Mouse (Mus musculus): ENCODE measurements around the gene Man1c1.

The Man1c1 gene

GRCm38 (mm10) chr4:134587636-134588197 is 116.4 kb downstream of the Man1c1 start:
- in situ Hi-C loops (cut with MboI, MseI) = no loop called here

DNA sequence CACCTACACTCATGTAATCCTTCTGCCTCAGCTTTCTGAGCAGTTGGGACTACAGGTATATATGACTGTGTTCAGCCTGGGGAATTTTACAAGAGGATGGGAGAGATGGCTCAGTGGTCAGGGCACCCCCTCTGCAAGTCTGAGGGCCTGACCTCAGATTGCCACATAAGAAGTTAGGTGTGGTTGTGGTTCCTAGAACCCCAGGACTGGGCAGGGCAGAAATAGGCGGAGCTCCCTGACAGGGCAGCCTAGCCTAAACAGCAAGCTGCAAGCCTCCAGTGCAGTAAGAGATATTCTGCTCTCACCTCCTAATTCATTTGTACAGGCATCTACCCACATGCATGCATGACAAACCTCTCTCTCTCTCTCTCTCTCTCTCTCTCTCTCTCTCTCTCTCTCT is 117.5 kb downstream of the Man1c1 start:
- in situ Hi-C loops (cut with MboI, MseI) = no loop called here

DNA sequence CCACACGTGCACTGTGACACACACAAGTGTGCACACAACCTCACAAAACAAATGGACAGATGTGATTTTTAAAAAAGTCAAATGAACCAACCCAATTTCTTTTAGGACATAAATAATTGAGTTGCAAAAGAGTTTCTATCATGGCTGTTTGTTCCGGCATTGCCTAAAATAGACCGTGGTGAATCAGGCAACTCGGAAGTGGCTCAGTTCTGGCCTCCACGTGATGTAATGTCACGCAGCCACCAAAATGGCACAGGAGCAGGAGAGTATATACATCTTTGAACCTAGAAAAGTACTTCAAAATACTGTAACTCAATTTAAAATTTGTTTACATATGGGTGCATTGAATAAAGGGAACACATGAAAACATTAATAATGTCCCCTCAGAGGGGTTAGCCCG is 118.0 kb downstream of the Man1c1 start:
- in situ Hi-C loops (cut with MboI, MseI) = no loop called here

GRCm38 (mm10) chr4:134583513-134583912 is 120.6 kb downstream of the Man1c1 start:
- in situ Hi-C loops (cut with MboI, MseI) = no loop called here

DNA sequence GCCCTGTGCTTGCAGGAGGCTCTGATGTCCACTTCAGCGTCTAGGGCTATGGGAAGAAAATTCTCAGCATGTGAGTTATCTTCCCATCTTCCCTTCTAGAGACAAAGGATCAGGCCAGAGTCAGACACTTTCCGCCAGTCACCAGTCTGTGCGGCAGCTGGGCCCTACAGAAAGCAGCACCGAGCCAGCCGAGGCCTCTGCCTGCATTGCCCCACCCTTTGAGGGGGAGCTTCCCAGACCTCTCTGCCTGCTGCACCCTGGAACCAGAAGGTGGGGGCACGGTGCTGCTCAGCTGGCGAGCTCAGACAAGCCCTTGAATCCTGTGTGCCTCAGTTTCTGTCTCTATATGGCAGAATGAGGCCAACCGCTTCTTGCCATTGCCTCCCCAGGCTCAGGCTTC is 122.7 kb downstream of the Man1c1 start:
- in situ Hi-C loops (cut with MboI, MseI) = no loop called here

DNA sequence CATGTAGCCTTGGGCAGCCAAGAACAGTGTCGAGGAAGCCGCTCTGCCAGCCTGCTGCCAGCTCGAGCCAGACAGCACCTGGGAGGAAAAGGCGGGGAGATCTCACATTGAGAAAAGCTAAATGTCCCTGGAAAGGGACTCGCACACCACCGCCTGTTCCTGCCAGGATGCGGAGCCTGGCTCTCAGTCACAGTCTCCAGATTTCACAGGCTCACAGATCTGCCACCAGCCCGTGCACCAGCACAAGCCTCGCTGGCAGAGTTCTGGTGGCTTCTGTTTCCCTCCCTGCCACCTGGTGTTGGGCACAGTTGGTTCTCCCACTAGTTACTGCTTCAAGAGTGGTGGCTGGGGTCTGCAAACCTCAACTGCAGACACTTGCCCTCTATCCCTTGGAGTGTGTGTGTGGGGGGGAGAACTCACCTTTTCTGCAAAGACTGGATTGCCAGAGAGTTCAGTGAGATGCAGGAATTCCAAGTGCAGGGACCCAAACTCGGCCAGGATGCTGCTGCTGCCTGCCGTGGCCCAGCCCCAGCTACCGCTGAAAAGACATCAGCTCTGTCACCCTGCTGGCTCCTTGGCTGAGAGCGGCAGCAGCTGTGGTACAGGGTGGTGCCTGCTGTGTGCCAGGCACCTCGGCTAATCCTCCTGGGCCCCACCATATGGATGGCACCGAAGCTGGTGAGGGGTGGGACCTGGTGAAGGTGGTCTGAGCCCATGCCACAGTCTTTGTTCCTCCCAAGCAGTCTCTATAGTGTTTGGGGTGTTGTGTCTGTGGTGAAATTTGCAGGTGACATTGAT is 123.5 kb downstream of the Man1c1 start:
- in situ Hi-C loops (cut with MboI, MseI) = no loop called here

DNA sequence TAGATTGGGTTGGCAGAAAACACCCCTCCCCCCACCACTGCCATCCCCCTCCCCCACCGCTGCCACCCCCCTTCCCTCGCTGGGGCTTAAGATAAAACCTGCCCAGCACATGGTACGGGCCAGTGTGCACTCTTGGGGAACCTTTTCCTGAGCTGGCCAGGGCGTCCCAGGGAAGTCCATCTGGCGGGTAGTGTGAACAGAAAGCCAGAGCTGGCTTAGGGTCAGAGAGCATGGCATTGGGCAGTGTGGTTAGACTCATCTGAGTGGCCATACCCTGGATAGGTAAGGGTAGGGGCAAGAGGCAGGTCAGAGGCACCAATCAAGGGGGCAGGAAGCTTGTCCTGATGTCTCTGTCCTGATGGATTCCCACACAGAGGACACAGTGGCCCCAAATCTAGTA is 124.5 kb downstream of the Man1c1 start:
- in situ Hi-C loops (cut with MboI, MseI) = no loop called here

GRCm38 (mm10) chr4:134579212-134579611 is 124.9 kb downstream of the Man1c1 start:
- in situ Hi-C loops (cut with MboI, MseI) = no loop called here

DNA sequence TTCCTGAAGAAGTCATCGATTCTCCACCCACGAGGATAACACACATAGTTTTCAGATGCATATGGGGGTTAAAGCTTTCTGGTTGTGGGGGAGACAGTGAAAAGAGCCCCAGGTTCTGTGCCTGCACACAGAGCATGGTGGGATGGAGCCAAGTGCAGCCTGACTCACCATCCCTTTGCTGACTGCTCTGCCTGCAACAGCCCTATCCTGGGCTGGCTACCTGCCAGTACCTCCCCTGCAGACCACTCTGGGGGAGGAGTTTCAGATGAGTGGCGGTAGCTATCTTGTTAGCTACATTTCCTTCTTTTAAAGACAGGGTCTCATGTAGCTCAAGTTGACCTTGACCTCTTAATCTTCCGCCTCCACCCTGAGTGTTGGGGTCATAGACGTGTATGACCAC is 125.7 kb downstream of the Man1c1 start:
- in situ Hi-C loops (cut with MboI, MseI) = no loop called here

DNA sequence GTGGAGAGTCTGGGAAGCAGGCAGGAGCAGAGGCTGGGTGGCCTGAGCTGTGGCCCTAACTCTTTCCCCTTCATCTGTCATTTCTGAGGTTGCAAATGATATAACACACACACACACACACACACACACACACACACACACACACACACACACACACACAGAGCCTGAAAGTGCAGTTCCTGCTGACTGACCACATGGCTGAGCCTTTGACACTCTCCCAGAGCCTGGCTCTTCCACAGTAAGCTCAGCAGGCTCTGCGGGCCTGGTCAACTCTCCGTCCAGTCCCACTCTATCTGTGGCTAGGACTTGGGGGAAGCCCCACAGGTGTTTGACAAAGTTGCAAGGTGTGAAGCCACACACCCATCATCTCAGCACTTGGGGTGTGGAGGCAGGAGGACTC is 126.8 kb downstream of the Man1c1 start:
- in situ Hi-C loops (cut with MboI, MseI) = no loop called here

DNA sequence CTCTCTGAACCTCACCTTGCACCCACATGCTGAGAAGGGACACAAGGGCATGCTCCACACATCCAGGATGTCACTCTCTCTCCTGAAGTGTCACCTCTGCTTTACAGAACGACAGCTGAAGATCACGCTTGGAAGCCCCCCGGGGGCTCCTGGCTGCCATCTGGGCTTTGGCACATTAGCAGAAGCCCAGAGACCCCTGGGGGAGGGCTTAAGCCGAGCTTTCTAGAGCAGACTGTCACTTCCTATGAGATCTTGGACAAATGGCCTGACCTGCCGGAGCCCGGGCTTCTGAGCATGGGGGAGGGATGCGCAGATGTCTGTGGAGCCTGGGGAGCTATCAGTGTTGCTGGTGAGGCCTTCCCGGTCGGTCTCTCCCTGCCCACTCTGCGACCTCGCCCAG is 128.6 kb downstream of the Man1c1 start:
- in situ Hi-C loops (cut with MboI, MseI) = no loop called here

GRCm38 (mm10) chr4:134572449-134573300 is 131.4 kb downstream of the Man1c1 start:
- in situ Hi-C loops (cut with MboI, MseI) = no loop called here

GRCm38 (mm10) chr4:134570704-134571451 is 133.2 kb downstream of the Man1c1 start:
- in situ Hi-C loops (cut with MboI, MseI) = no loop called here

GRCm38 (mm10) chr4:134569831-134570230 is 134.3 kb downstream of the Man1c1 start:
- in situ Hi-C loops (cut with MboI, MseI) = no loop called here

DNA sequence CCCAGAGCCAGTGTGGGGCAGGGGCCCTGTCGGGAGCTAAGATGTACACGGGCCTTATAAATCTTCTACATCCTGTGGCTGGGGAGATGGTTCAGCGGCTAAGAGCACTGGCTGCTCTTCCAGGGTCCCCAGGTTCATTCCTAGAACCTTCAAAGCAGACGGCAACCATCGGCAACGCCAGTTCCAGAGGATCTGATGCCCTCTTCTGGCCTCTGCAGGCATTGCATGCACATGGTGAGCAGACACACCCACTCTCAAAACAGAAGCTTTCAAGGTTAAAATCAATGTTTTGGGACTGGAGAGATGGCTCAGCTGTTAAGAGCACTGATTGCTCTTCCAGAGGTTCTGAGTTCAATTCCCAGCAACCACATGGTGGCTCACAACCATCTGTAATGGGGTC is 134.9 kb downstream of the Man1c1 start:
- in situ Hi-C loops (cut with MboI, MseI) = no loop called here

- in situ Hi-C loops (cut with MboI, MseI) = no loop called here
Measured at GRCm38 (mm10) chr4:134567377-134568226, 136.5 kb downstream of the Man1c1 start.

DNA sequence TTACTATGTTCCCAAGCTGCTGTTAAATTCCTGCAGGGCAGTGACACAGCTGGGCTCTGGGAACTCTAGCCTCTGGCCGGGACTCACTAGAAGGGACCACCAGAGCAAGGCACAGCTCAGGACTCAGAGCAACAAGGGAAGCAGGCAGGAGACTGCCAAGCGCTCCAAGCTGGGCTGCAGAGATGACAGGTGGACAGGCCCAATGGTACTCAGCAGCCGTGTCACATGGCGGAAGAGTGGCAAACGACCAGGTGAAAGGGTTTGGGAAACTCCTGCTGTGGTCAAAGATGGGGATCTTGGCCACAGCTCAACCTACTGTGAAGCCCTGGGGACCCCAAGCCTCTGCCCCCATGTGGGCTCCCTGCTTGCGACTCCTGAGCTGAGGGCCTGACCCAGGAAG is 140.0 kb downstream of the Man1c1 start:
- in situ Hi-C loops (cut with MboI, MseI) = no loop called here

DNA sequence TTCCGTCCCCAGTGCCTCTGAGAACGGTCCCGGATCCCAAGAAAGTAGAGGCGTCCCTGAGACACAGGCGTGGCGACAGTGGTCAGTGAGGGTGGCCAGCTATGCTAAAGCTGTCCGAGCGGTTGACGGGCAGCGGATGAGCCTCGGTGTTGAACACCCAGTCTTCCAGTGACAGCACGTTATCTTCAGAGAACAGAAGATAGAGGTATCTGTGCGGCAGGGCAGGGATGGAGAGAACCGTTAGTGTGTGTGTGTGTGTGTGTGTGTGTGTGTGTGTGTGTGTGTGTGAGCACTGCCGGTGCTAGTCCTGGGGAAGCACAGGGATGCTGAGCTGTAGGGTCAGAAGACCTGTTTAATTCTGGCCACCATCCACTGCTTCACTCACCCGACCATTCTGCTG is 140.5 kb downstream of the Man1c1 start:
- in situ Hi-C loops (cut with MboI, MseI) = no loop called here

DNA sequence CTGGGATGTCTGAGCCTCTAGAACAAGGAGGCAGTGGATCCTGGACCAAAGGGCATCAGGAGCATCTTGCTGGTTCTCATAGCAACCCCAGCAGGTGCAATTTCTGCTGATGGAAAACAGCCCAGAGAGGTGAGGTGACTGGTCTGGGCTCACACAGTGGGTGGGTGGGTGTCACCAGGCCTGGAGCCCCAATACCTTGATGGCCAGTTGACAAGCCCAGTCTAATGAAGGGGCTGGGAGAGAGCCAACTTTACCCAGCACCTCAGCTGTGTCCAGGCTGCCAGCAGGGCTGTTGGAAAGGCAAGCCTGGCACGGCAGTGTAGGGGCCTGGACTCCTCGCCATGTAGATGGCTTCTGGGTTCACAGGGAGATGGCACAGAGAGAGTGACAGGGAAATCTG is 142.1 kb downstream of the Man1c1 start:
- in situ Hi-C loops (cut with MboI, MseI) = no loop called here

GRCm38 (mm10) chr4:134560699-134561098 is 143.4 kb downstream of the Man1c1 start:
- in situ Hi-C loops (cut with MboI, MseI) = no loop called here

GRCm38 (mm10) chr4:134559154-134559553 is 144.9 kb downstream of the Man1c1 start:
- in situ Hi-C loops (cut with MboI, MseI) = no loop called here
